Mouse (Mus musculus) embryonic facial prominence, embryonic 14.5 days (tissue): ENCODE measurements at regions not wholly inside any gene's neighbourhood (a gene's known extent, or its start where the extent isn't known, plus 50 kb on each side); places are given as distances from the start of the nearest gene placed in this dataset.
"Not testable (repeated sequence)": the region's sequence is repeated elsewhere in the genome, so short reads cannot be mapped to it uniquely, and the experiment has no call there.

ENCODE experiments used
- ATAC-seq: fragments of 200-750 bp; cut with Nextera tagmentation; 2 replicates; pipeline ENCODE4 v1.8.0; 2017; ENCODE audit warnings: low read depth, moderate number of reproducible peaks, moderate TSS enrichment
- DNase-seq: peaks from one replicate; pipeline ENCODE4 v3.0.0-alpha.2; 2015; ENCODE audit warnings: low spot score
- H3K27ac ChIP-seq: fragments of 300-500 bp; sonication (generic); replicated peaks from 2 replicates; pipeline ENCODE4 v1.5.1; 2014; ENCODE audit warnings: low read depth, mild to moderate bottlenecking, low read length, moderate library complexity
- H3K27me3 ChIP-seq: fragments of 300-500 bp; sonication (generic); replicated peaks from 2 replicates; pipeline ENCODE4 v1.6.1; 2014; ENCODE audit warnings: low read length; ENCODE audit not compliant: control insufficient read depth, insufficient read depth
- H3K36me3 ChIP-seq: fragments of 300-500 bp; sonication (generic); 2 replicates; pipeline ENCODE4 v1.6.1; 2014; ENCODE audit warnings: low read length, mixed read lengths; ENCODE audit not compliant: control insufficient read depth, insufficient read depth
- H3K4me1 ChIP-seq: fragments of 300-500 bp; sonication (generic); 2 replicates; pipeline ENCODE4 v1.6.1; 2014; ENCODE audit warnings: antibody characterized with exemption, low read length; ENCODE audit not compliant: control insufficient read depth, insufficient read depth
- H3K4me2 ChIP-seq: fragments of 300-500 bp; sonication (generic); 2 replicates; pipeline ENCODE4 v1.6.1; 2014; ENCODE audit warnings: low read depth, mild to moderate bottlenecking, low read length, moderate library complexity, mixed read lengths
- H3K4me3 ChIP-seq: fragments of 300-500 bp; sonication (generic); 2 replicates; pipeline ENCODE4 v1.5.1; 2014; ENCODE audit warnings: low read depth, mild to moderate bottlenecking, low read length
- H3K9ac ChIP-seq: fragments of 300-500 bp; sonication (generic); 2 replicates; pipeline ENCODE4 v1.6.1; 2014; ENCODE audit warnings: low read depth, mild to moderate bottlenecking, low read length, moderate library complexity, mixed read lengths
- H3K9me3 ChIP-seq: fragments of 300-500 bp; sonication (generic); 2 replicates; pipeline ENCODE4 v1.6.1; 2016; ENCODE audit warnings: low read length; ENCODE audit not compliant: control insufficient read depth
- WGBS: fragments of 180-500 bp; shearing (Covaris S2); extraction: QIAGEN DNeasy Blood & Tissue Kit; methylation state at CpG from one replicate; pipeline ENCODE4 v1.1.7; 2014; 5-methylcytosine and 5-hydroxymethylcytosine counted together

DNA sequence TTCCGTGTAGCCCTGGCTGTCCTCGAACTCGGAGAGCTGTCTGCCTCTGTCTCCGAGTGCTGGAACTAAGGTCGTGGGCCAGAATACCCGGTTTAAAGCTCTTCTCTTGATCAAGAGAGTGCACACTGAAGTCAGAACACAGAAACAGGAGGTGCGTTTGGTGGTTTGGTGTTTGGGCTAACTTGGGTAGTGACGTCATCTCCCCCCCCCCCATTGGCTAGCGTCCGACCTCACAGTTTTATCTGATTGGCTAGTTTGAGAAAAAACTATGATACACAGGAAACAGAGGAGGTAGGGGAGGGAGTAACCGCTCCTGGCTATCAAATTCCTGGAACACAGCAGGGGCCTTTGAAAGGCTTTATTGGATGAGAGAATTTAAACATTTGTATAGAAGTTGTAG lies 60.2 kb upstream of the Pim1 start:
- no peaks in the 10 kb centered on the region for H3K9me3 ChIP-seq
- no peak overlapping the region for H3K4me3 ChIP-seq
- H3K4me1 ChIP-seq = peaks cover 9% of the 10 kb centered on the region
- no peak overlapping the region for H3K9ac ChIP-seq
- no peak overlapping the region for H3K4me2 ChIP-seq
- no peak overlapping the region for H3K27ac ChIP-seq
- DNase-seq (no peak), ATAC-seq (no peak)
- H3K27me3 ChIP-seq = no peaks in the 10 kb centered on the region
- 78% methylated on average over 11 of the region's 11 CpGs for WGBS
- no peaks in the 10 kb centered on the region for H3K36me3 ChIP-seq

DNA sequence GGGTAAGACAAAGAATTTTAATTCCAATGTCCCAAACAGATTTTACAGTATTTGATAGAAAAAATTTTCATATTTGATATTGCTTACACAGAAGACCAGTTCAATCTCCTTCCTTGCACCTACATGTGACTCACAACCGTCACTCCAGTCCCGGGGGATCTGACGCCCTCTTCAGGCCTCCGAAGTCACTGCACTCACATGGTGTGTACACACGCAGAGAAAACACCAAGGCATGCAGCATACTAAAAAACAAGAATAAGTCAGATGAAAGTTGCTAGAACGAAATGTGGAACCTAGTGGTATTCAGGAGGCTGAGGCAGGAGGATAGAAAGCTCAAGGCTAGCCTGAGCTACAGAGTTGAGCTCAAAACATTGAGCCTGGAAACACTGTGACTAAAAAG lies 59.7 kb upstream of the Pim1 start:
- 93% methylated on average over 6 of the region's 6 CpGs for WGBS
- ATAC-seq (no peak), DNase-seq (no peak)
- H3K4me1 ChIP-seq = peaks cover 9% of the 10 kb centered on the region
- H3K4me3 ChIP-seq = no peak overlapping the region
- no peak overlapping the region for H3K9ac ChIP-seq
- H3K27me3 ChIP-seq = no peaks in the 10 kb centered on the region
- H3K4me2 ChIP-seq = no peak overlapping the region
- H3K27ac ChIP-seq = no peak overlapping the region
- H3K36me3 ChIP-seq = no peaks in the 10 kb centered on the region
- H3K9me3 ChIP-seq = no peaks in the 10 kb centered on the region

DNA sequence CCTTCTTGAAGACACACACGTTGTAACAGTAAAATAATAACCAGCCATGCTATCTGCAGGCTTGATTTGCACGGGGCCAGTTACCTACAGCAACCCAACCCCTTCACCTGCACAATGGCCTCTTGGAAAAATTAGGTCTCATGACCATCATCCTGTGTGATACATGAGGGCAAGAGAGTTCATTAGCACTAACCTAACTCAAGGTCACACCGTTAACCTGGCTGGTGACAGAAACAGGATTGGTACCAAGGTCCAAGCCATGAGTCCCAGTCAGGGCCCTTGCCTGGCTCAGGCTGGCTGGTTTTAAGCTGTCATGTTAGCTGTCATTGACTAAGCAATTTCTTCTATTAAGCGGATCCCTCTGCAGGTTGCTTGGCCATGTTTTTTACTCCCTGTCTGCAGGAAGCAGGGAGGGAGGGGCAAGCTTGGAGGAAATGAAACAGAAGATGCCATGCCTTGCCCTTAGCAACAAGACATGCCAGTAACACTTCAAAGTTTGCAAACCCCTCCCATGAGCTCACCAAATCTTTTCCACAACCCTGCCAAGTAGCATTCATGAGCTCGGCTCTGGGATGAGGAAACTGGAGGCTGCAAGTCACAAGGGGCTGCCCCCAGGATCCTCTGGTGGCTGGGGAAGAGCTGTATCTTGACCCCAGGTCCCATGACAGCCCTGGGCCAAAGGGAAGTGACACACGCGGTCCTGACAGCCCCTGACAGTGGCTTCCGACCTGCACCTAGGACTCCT lies 58.8 kb upstream of the Pim1 start:
- Histone ChIP-seq H3K4me2 (no peak overlapping the region), H3K27me3 (no peaks in the 10 kb centered on the region), H3K4me1 (peaks cover 10% of the 10 kb centered on the region), H3K36me3 (no peaks in the 10 kb centered on the region), H3K9me3 (no peaks in the 10 kb centered on the region), H3K4me3 (no peak overlapping the region), H3K27ac (no peak overlapping the region; the same call in 1 of the 2 replicates), H3K9ac (no peak overlapping the region)
- WGBS = 54% methylated on average over 8 of the region's 8 CpGs
- peak; percentile 57 for DNase-seq
- no peak for ATAC-seq

DNA sequence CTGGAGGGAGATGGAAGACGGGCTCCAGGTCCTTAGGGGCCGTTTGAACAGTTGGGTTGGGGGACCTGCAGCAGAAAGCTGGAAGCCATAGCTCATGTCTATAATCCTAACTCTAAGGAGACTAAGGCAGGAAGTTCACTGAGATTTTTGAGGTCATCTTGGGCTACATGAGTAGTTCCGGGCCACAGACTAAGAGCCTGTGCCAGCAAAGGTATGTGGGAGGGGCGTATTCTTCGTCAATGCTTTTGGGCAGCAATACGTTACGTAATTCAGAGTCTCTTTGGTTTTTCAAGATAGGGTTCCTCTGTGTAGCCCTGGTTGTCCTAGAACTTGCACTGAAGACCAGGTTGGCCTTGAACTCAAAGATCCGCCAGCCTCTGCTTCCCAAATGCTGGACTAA lies 57.9 kb upstream of the Pim1 start:
- no peak overlapping the region for H3K4me3 ChIP-seq
- 91% methylated on average over 8 of the region's 8 CpGs for WGBS
- no peaks in the 10 kb centered on the region for H3K27me3 ChIP-seq
- H3K9me3 ChIP-seq = no peaks in the 10 kb centered on the region
- H3K9ac ChIP-seq = no peak overlapping the region
- DNase-seq (no peak), ATAC-seq (no peak)
- no peak overlapping the region for H3K27ac ChIP-seq
- H3K36me3 ChIP-seq = no peaks in the 10 kb centered on the region
- no peak overlapping the region for H3K4me2 ChIP-seq
- peaks cover 19% of the 10 kb centered on the region for H3K4me1 ChIP-seq

DNA sequence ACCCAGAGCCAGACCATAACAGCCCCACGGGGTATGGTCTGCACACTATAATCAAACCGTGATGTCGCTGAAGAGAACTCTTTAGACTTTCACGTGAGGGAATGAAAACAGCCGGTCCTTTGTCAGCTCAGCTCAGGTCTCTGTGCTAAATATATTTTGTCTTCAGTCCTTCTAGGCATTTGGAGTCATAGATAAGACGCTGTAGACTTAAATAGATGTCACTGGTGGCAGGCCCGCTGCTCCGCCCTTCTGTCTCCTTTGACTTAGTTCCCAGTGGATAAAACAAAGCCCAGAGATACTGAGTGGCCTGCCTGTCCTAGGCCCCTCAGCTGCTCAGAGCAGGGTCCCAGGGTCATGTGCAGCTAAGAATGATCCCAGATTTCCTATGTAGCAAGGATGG lies 57.2 kb upstream of the Pim1 start:
- ATAC-seq = no peak
- Histone ChIP-seq H3K9ac (no peak overlapping the region), H3K9me3 (no peaks in the 10 kb centered on the region), H3K4me3 (no peak overlapping the region), H3K27me3 (no peaks in the 10 kb centered on the region), H3K36me3 (no peaks in the 10 kb centered on the region), H3K27ac (no peak overlapping the region), H3K4me1 (peaks cover 22% of the 10 kb centered on the region), H3K4me2 (no peak overlapping the region)
- DNase-seq = no peak
- WGBS = 63% methylated on average over 8 of the region's 8 CpGs

DNA sequence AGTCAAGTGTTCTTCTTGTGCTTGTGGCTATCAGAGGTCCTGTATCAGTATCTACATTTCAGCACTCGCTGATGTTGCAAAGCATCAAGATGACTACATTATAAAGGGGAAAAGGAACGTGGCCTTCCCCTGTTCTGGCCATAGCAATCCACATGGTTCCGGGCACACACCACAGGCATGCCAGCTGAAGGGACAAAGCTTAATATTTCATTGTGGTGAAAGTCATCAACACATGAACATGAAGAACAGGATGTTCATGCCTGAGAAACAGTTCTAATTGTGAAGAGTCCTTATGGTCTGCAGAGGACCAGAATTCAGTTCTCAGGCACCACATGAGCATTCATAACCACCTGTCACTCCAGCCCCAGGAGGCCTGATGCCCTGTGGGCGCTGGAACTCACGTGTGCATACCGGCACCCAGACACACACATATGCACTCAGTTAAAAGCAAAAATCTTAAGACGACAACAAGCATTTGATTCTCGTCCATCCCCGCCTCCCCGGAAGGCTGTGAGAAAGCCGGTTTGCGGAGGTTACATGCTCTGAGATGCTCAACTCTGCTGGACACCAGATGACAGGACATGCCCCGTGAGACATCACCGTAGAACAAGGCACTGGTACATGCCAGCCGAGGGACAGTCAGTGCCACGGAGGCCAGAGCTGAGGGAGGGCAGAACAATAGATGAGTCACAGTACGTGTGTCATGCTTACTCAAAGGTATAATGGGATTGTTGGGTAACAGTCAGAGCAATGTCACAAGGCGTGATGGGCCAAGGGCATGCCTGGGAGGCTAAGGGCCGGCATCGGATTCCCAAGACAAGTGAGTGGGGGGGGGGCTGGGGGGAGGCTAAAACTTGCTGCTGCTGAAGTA lies 56.2 kb upstream of the Pim1 start:
- no peak for ATAC-seq
- no peak overlapping the region for H3K4me3 ChIP-seq
- peaks cover 23% of the 10 kb centered on the region for H3K4me1 ChIP-seq
- no peaks in the 10 kb centered on the region for H3K9me3 ChIP-seq
- no peaks in the 10 kb centered on the region for H3K36me3 ChIP-seq
- 68% methylated on average over 20 of the region's 20 CpGs for WGBS
- no peak overlapping the region for H3K4me2 ChIP-seq
- no peak overlapping the region for H3K9ac ChIP-seq
- DNase-seq = no peak
- no peaks in the 10 kb centered on the region for H3K27me3 ChIP-seq
- H3K27ac ChIP-seq = no peak overlapping the region

DNA sequence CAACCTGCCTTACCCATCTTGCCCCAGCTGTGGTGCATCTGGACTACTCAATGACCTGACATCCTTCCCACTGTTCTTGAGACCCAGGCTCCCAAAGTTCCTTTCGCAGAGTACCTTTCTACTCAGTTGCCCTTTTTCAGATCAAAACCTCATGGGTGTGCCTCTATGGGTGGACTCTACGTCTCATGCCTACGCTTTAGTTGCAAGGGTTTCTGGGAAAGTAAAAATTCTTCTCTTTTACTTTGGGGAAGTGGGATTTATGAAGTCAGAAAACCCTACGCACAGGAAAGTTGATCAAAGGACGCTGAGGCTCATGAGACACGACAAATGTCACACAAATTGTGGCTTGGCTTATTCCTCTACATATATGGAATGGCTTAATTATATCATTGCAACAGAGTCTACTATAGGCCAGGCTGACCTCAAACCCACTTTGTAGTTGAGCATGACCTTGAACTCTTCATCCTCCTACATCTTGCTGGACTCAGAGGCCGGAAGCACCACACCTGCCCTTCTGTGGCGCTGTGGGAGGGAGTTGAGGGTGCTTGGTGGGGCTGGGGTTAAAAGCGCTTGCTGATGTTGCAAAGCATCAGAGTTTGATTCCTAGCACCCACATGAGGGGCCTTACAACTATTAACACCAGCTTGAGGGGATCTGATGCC lies 55.1 kb upstream of the Pim1 start:
- no peaks in the 10 kb centered on the region for H3K9me3 ChIP-seq
- WGBS = 92% methylated on average over 9 of the region's 9 CpGs

DNA sequence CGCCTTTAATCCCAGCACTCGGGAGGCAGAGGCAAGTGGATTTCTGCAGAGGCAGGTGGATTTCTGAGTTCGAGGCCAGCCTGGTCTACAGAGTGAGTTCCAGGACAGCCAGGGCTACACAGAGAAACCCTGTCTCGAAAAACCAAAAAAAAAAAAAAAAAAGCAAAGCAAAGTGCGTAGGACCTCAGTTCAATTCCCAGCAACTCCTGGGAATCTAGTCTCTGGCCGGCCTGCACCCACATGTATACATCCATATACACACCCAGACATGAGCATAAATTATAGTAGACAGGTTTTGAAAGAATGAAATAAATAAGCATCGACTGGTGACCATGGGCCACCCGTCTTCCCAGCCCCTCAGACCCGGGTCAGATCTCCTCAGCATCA lies 54.1 kb upstream of the Pim1 start:
- not testable (repeated sequence) for DNase-seq, H3K9me3 ChIP-seq, H3K4me3 ChIP-seq, H3K27me3 ChIP-seq, ATAC-seq, H3K36me3 ChIP-seq
- peak overlapping the region; percentile 64 for H3K9ac ChIP-seq
- 72% methylated on average over 9 of the region's 9 CpGs for WGBS
- peak overlapping the region; percentile 82 for H3K4me2 ChIP-seq
- peak overlapping the region; percentile 80 for H3K27ac ChIP-seq
- H3K4me1 ChIP-seq = peaks cover 23% of the 10 kb centered on the region

More for the DNA sequence above, 55.1 kb upstream of the Pim1 start:
- no peak overlapping the region for H3K27ac ChIP-seq
- no peaks in the 10 kb centered on the region for H3K36me3 ChIP-seq
- no peak overlapping the region for H3K4me2 ChIP-seq
- H3K4me3 ChIP-seq = no peak overlapping the region
- peaks cover 23% of the 10 kb centered on the region for H3K4me1 ChIP-seq
- H3K27me3 ChIP-seq = no peaks in the 10 kb centered on the region
- DNase-seq = no peak
- no peak overlapping the region for H3K9ac ChIP-seq
- ATAC-seq = no peak
